Mouse (Mus musculus): ENCODE data around the gene Flrt2. TPM values are rescaled to one million over a fixed set of nuclear protein-coding genes. Genes with fewer than 3 reads are reported as not detected.
"Not testable (repeated sequence)": the region's sequence is repeated elsewhere in the genome, so short reads cannot be mapped to it uniquely, and the experiment has no call there.

The Flrt2 gene
- polyA plus RNA-seq (2016; fragmentation: Nextera tagmentation; extraction: Ambion mirVana): 26.0 and 29.6 TPM in 2 replicates

GRCm38 (mm10) chr12:95691961-95692767 is at the start of gene Flrt2:
Gene Flrt2 (plus strand): TSS chr12:95692226.
- ATAC-seq (ENCODE audit: low FRiP score): no peak
- no peak within 1 kb of the TSS for H3K27ac ChIP-seq
- H3K27me3 ChIP-seq: peaks cover 35% of the 10 kb centered on the region
- H3K4me2 ChIP-seq: peak within 1 kb of the TSS; percentile 74
- no peaks in the 10 kb centered on the region for H3K36me3 ChIP-seq (replicated peaks)
- peak within 1 kb of the TSS; percentile 70 for H3K4me3 ChIP-seq (replicated peaks)
- no peaks in the 10 kb centered on the region for H3K9me3 ChIP-seq
- H3K4me1 ChIP-seq: peaks cover 44% of the 10 kb centered on the region
- peak within 1 kb of the TSS; percentile 52 for H3K9ac ChIP-seq
- WGBS: under 1% methylated on average over 32 of the region's 32 CpGs

GRCm38 (mm10) chr12:95642226-95642625 is 49.8 kb upstream of the Flrt2 start:
- no peak overlapping the region for H3K4me3 ChIP-seq (replicated peaks)
- WGBS: 74% methylated on average over 3 of the region's 3 CpGs
- no peak overlapping the region for H3K27ac ChIP-seq
- no peak overlapping the region for H3K4me2 ChIP-seq
- no peaks in the 10 kb centered on the region for H3K27me3 ChIP-seq
- no peaks in the 10 kb centered on the region for H3K36me3 ChIP-seq (replicated peaks)
- no peaks in the 10 kb centered on the region for H3K4me1 ChIP-seq
- no peak for ATAC-seq (ENCODE audit: low FRiP score)
- no peak overlapping the region for H3K9ac ChIP-seq
- no peaks in the 10 kb centered on the region for H3K9me3 ChIP-seq

GRCm38 (mm10) chr12:95647179-95647578 is 44.8 kb upstream of the Flrt2 start:
- not testable (repeated sequence) for H3K27me3 ChIP-seq; H3K36me3 ChIP-seq (replicated peaks); H3K27ac ChIP-seq; ATAC-seq (ENCODE audit: low FRiP score); H3K9me3 ChIP-seq; H3K4me2 ChIP-seq; H3K4me1 ChIP-seq; H3K9ac ChIP-seq; H3K4me3 ChIP-seq (replicated peaks)
- WGBS: 100% methylated on average over 2 of the region's 6 CpGs

- WGBS: 90% methylated on average over 4 of the region's 4 CpGs
These were observed 39.6 kb upstream of the Flrt2 start for GRCm38 (mm10) chr12:95652172-95653156.

GRCm38 (mm10) chr12:95656594-95656993 is 35.4 kb upstream of the Flrt2 start:
- Histone ChIP-seq H3K4me3 (replicated peaks) (no peak overlapping the region), H3K36me3 (replicated peaks) (no peaks in the 10 kb centered on the region), H3K4me2 (no peak overlapping the region), H3K27me3 (no peaks in the 10 kb centered on the region), H3K4me1 (no peaks in the 10 kb centered on the region), H3K9me3 (no peaks in the 10 kb centered on the region), H3K27ac (no peak overlapping the region), H3K9ac (no peak overlapping the region)
- 88% methylated on average over 4 of the region's 4 CpGs for WGBS
- no peak for ATAC-seq (ENCODE audit: low FRiP score)

More at GRCm38 (mm10) chr12:95652172-95653156, 39.6 kb upstream of the Flrt2 start:
- no peak overlapping the region for H3K4me2 ChIP-seq
- no peaks in the 10 kb centered on the region for H3K9me3 ChIP-seq
- no peak overlapping the region for H3K27ac ChIP-seq
- no peaks in the 10 kb centered on the region for H3K27me3 ChIP-seq
- no peak for ATAC-seq (ENCODE audit: low FRiP score)
- no peaks in the 10 kb centered on the region for H3K36me3 ChIP-seq (replicated peaks)
- no peaks in the 10 kb centered on the region for H3K4me1 ChIP-seq
- H3K9ac ChIP-seq: no peak overlapping the region
- H3K4me3 ChIP-seq (replicated peaks): no peak overlapping the region

- Histone ChIP-seq H3K36me3 (replicated peaks) (no peaks in the 10 kb centered on the region), H3K4me3 (replicated peaks) (no peak overlapping the region), H3K4me1 (no peaks in the 10 kb centered on the region), H3K27me3 (no peaks in the 10 kb centered on the region), H3K4me2 (no peak overlapping the region), H3K27ac (no peak overlapping the region), H3K9ac (no peak overlapping the region), H3K9me3 (no peaks in the 10 kb centered on the region)
- ATAC-seq (ENCODE audit: low FRiP score): no peak
- WGBS: 90% methylated on average over 5 of the region's 5 CpGs
These were observed 24.7 kb upstream of the Flrt2 start for GRCm38 (mm10) chr12:95667296-95667695.

- Histone ChIP-seq H3K4me2 (no peak overlapping the region), H3K4me1 (no peaks in the 10 kb centered on the region), H3K27ac (no peak overlapping the region), H3K9me3 (no peaks in the 10 kb centered on the region), H3K4me3 (replicated peaks) (no peak overlapping the region), H3K36me3 (replicated peaks) (no peaks in the 10 kb centered on the region), H3K9ac (no peak overlapping the region), H3K27me3 (no peaks in the 10 kb centered on the region)
- ATAC-seq (ENCODE audit: low FRiP score): no peak
- 75% methylated on average over 5 of the region's 5 CpGs for WGBS
These were observed 16.3 kb upstream of the Flrt2 start for GRCm38 (mm10) chr12:95675711-95676110.

GRCm38 (mm10) chr12:95690819-95691218 is 1.2 kb upstream of the Flrt2 start:
- Histone ChIP-seq H3K27me3 (peaks cover 35% of the 10 kb centered on the region), H3K4me1 (peaks cover 33% of the 10 kb centered on the region), H3K36me3 (replicated peaks) (no peaks in the 10 kb centered on the region), H3K9ac (no peak overlapping the region), H3K27ac (no peak overlapping the region), H3K4me2 (no peak overlapping the region), H3K4me3 (replicated peaks) (no peak overlapping the region), H3K9me3 (no peaks in the 10 kb centered on the region)
- ATAC-seq (ENCODE audit: low FRiP score): no peak
- 2% methylated on average over 9 of the region's 9 CpGs for WGBS

- WGBS: 3% methylated on average over 13 of the region's 13 CpGs
- Histone ChIP-seq H3K4me2 (peak overlapping the region; percentile 74), H3K9ac (peak overlapping the region; percentile 52), H3K27me3 (peaks cover 35% of the 10 kb centered on the region), H3K9me3 (no peaks in the 10 kb centered on the region), H3K36me3 (replicated peaks) (no peaks in the 10 kb centered on the region), H3K27ac (no peak overlapping the region), H3K4me3 (replicated peaks) (peak overlapping the region; percentile 70), H3K4me1 (peaks cover 53% of the 10 kb centered on the region)
- ATAC-seq (ENCODE audit: low FRiP score): no peak
These were observed 1.1 kb downstream of the Flrt2 start for GRCm38 (mm10) chr12:95692948-95693650.

GRCm38 (mm10) chr12:95693651-95694471 is 1.8 kb downstream of the Flrt2 start:
- WGBS: 1% methylated on average over 28 of the region's 28 CpGs
- H3K27ac ChIP-seq: no peak overlapping the region
- ATAC-seq (ENCODE audit: low FRiP score): no peak; the same call in 1 of the 2 replicates

GRCm38 (mm10) chr12:95694507-95694906 is 2.5 kb downstream of the Flrt2 start:
- Histone ChIP-seq H3K27me3 (peaks cover 35% of the 10 kb centered on the region), H3K36me3 (replicated peaks) (no peaks in the 10 kb centered on the region), H3K4me2 (peak overlapping the region; percentile 74), H3K27ac (peak overlapping the region; percentile 21; the same call in 1 of the 2 replicates), H3K4me3 (replicated peaks) (peak overlapping the region; percentile 70), H3K4me1 (peaks cover 51% of the 10 kb centered on the region), H3K9me3 (no peaks in the 10 kb centered on the region), H3K9ac (peak overlapping the region; percentile 44)
- ATAC-seq (ENCODE audit: low FRiP score): no peak
- under 1% methylated on average over 8 of the region's 8 CpGs for WGBS

More at GRCm38 (mm10) chr12:95693651-95694471, 1.8 kb downstream of the Flrt2 start:
- Histone ChIP-seq H3K4me2 (peak overlapping the region; percentile 74), H3K36me3 (replicated peaks) (no peaks in the 10 kb centered on the region), H3K9me3 (no peaks in the 10 kb centered on the region), H3K27me3 (peaks cover 35% of the 10 kb centered on the region), H3K4me1 (peaks cover 51% of the 10 kb centered on the region), H3K9ac (peak overlapping the region; percentile 44), H3K4me3 (replicated peaks) (peak overlapping the region; percentile 70)

All from forebrain, embryonic 12.5 days (tissue).